Mouse (Mus musculus) sigmoid colon, adult 10 weeks (tissue): ENCODE data around the gene H2al1a. TPM values are rescaled to one million over a fixed set of nuclear protein-coding genes. Genes with fewer than 3 reads are reported as not detected.

Experiments
- polyA plus RNA-seq: library from polyadenylated mRNA; stranded (reverse); fragments of 350-450 nt; fragmentation: Illumina TruSeq; extraction: RNeasy Lipid Tissue Mini Kit (QIAGEN cat#74804); gene quantifications from one replicate; pipeline ENCODE4 v1.2.3, GENCODE M21; 2014; ENCODE audit warnings: low read depth, low replicate concordance

H2al1a gene
- polyA plus RNA-seq, result not detected

GRCm38 (mm10) chrX:11298957-11299356, at the start of gene H2al1a:
H2al1a (plus strand) TSS chrX:11299257.

GRCm38 (mm10) chrX:11302132-11302531, 3.1 kb downstream of the H2al1a start, which contains the start of gene H2al1b:
H2al1b (plus strand) TSS chrX:11302432.

GRCm38 (mm10) chrX:11305355-11305754, 6.3 kb downstream of the H2al1a start, which contains the start of gene H2al1c:
H2al1c (plus strand) TSS chrX:11305655.

GRCm38 (mm10) chrX:11308524-11308923, 9.5 kb downstream of the H2al1a start, which contains the start of gene H2al1d:
H2al1d (plus strand) TSS chrX:11308824.

GRCm38 (mm10) chrX:11311634-11312033, 12.6 kb downstream of the H2al1a start, which contains the start of gene H2al1e:
H2al1e (plus strand) TSS chrX:11311934.

GRCm38 (mm10) chrX:11314858-11315257, 15.8 kb downstream of the H2al1a start, which contains the start of gene H2al1f:
H2al1f (plus strand) TSS chrX:11315158.

GRCm38 (mm10) chrX:11317956-11318355, 18.9 kb downstream of the H2al1a start, which contains the start of gene H2al1g:
H2al1g (plus strand) TSS chrX:11318256.

GRCm38 (mm10) chrX:11321192-11321591, 22.1 kb downstream of the H2al1a start, which contains the start of gene H2al1h:
H2al1h (plus strand) TSS chrX:11321492.

GRCm38 (mm10) chrX:11324359-11324758, 25.3 kb downstream of the H2al1a start, which contains the start of gene H2al1i:
H2al1i (plus strand) TSS chrX:11324659.

GRCm38 (mm10) chrX:11327522-11327921, 28.5 kb downstream of the H2al1a start, which contains the start of gene H2al1j:
H2al1j (plus strand) TSS chrX:11327822.

Other genes with a start within 250 kb of the H2al1a start
- gene H2al1b, start 3.2 kb downstream of the H2al1a start, polyA plus RNA-seq, result not detected
- gene H2al1c, start 6.4 kb downstream of the H2al1a start, polyA plus RNA-seq, result not detected
- gene H2al1d, start 9.6 kb downstream of the H2al1a start, polyA plus RNA-seq, result not detected
- gene H2al1e, start 12.7 kb downstream of the H2al1a start, polyA plus RNA-seq, result not detected
- not detected for gene H2al1f, start 15.9 kb downstream of the H2al1a start, polyA plus RNA-seq
- not detected for gene H2al1g, start 19.0 kb downstream of the H2al1a start, polyA plus RNA-seq
- not detected for gene H2al1h, start 22.2 kb downstream of the H2al1a start, polyA plus RNA-seq
- not detected for gene H2al1i, start 25.4 kb downstream of the H2al1a start, polyA plus RNA-seq
- gene H2al1j, start 28.6 kb downstream of the H2al1a start, polyA plus RNA-seq, result not detected